Mouse (Mus musculus): ENCODE measurements around the gene Cap2.

The Cap2 gene

GRCm38 (mm10) chr13:46501800-46502389 lies at the start of gene Cap2:
TSS of gene Cap2 (plus strand) at chr13:46501848.
- DNase-seq (ENCODE audit: low spot score in 2 of 2): peak; percentile 70 to 72

GRCm38 (mm10) chr13:46459546-46459945 lies 42.1 kb upstream of the Cap2 start:
- DNase-seq (ENCODE audit: low spot score in 2 of 2): no peak

- no peak for DNase-seq (ENCODE audit: low spot score in 2 of 2)
These were observed 39.4 kb upstream of the Cap2 start for GRCm38 (mm10) chr13:46462280-46462679.

- no peak for DNase-seq (ENCODE audit: low spot score in 2 of 2)
These were observed 37.9 kb upstream of the Cap2 start for GRCm38 (mm10) chr13:46463764-46464163.

GRCm38 (mm10) chr13:46468251-46468650 lies 33.4 kb upstream of the Cap2 start:
- no peak for DNase-seq (ENCODE audit: low spot score in 2 of 2)

- DNase-seq (ENCODE audit: low spot score in 2 of 2): no peak
These were observed 32.1 kb upstream of the Cap2 start for GRCm38 (mm10) chr13:46469536-46469935.

- no peak for DNase-seq (ENCODE audit: low spot score in 2 of 2)
These were observed 20.4 kb upstream of the Cap2 start for GRCm38 (mm10) chr13:46481271-46481670.

GRCm38 (mm10) chr13:46485605-46486004 lies 16.0 kb upstream of the Cap2 start:
- DNase-seq (ENCODE audit: low spot score in 2 of 2): no peak

- DNase-seq (ENCODE audit: low spot score in 2 of 2): no peak
These were observed 13.5 kb upstream of the Cap2 start for GRCm38 (mm10) chr13:46488166-46488565.

- no peak for DNase-seq (ENCODE audit: low spot score in 2 of 2)
These were observed 11.0 kb upstream of the Cap2 start for GRCm38 (mm10) chr13:46490644-46491043.

- DNase-seq (ENCODE audit: low spot score in 2 of 2): peak in 1 of 2 experiments; percentile 21
These were observed 793 bp downstream of the Cap2 start for GRCm38 (mm10) chr13:46502390-46502891.

- no peak for DNase-seq (ENCODE audit: low spot score in 2 of 2)
These were observed 6.3 kb downstream of the Cap2 start for GRCm38 (mm10) chr13:46507944-46508343.

- DNase-seq (ENCODE audit: low spot score in 2 of 2): no peak
These were observed 7.2 kb downstream of the Cap2 start for GRCm38 (mm10) chr13:46508823-46509222.

- no peak for DNase-seq (ENCODE audit: low spot score in 2 of 2)
These were observed 8.8 kb downstream of the Cap2 start for GRCm38 (mm10) chr13:46510460-46510859.

GRCm38 (mm10) chr13:46514484-46514883 lies 12.8 kb downstream of the Cap2 start:
- DNase-seq (ENCODE audit: low spot score in 2 of 2): no peak

GRCm38 (mm10) chr13:46515120-46515523 lies 13.5 kb downstream of the Cap2 start:
- no peak for DNase-seq (ENCODE audit: low spot score in 2 of 2)

GRCm38 (mm10) chr13:46515524-46515923 lies 13.9 kb downstream of the Cap2 start:
- DNase-seq (ENCODE audit: low spot score in 2 of 2): no peak

- no peak for DNase-seq (ENCODE audit: low spot score in 2 of 2)
These were observed 14.5 kb downstream of the Cap2 start for GRCm38 (mm10) chr13:46516183-46516582.

- peak; percentile 35 to 67 for DNase-seq (ENCODE audit: low spot score in 2 of 2)
These were observed 15.6 kb downstream of the Cap2 start for GRCm38 (mm10) chr13:46517211-46517685.

GRCm38 (mm10) chr13:46521482-46521881 lies 19.8 kb downstream of the Cap2 start:
- no peak for DNase-seq (ENCODE audit: low spot score in 2 of 2)

GRCm38 (mm10) chr13:46522798-46523197 lies 21.1 kb downstream of the Cap2 start:
- no peak for DNase-seq (ENCODE audit: low spot score in 2 of 2)

GRCm38 (mm10) chr13:46523235-46523634 lies 21.6 kb downstream of the Cap2 start:
- DNase-seq (ENCODE audit: low spot score in 2 of 2): no peak

GRCm38 (mm10) chr13:46523712-46524111 lies 22.1 kb downstream of the Cap2 start:
- peak; percentile 34 to 49 for DNase-seq (ENCODE audit: low spot score in 2 of 2)

All from frontal cortex, postnatal 10 days (tissue).